Comparison of ENCODE assay signal across 8 mouse cellular contexts in genomic region chr13:38162668-38163067, GRCm38 (mm10). TPM values are rescaled to one million over a fixed set of nuclear protein-coding genes. Genes with fewer than 3 reads are reported as not detected.
DNase-seq lines count a peak whose midpoint lies in the region; ATAC-seq and TF ChIP-seq lines count a peak whose summit lies in the region.

No protein-coding gene starts in this region.

- TF ChIP-seq CTCF in forebrain, postnatal 0 days (IDR thresholded peaks at IDR 0.05; ENCODE audit: low read depth), result no peak
- TF ChIP-seq CTCF in liver, postnatal 0 days (IDR thresholded peaks at IDR 0.05; ENCODE audit: low read depth), result no peak

- peaks cover 3% of the 10 kb centered on the region for H3K27me3 ChIP-seq in forebrain, postnatal 0 days (ENCODE audit: insufficient read depth, low read length)
- 0 out of 2 replicates have a peak, but pooled peaks cover 7% of the 10 kb centered on the region for H3K27me3 ChIP-seq in forebrain, embryonic 15.5 days
- H3K27me3 ChIP-seq in neural tube, embryonic 14.5 days (ENCODE audit: control insufficient read depth, insufficient read depth, low read length), result 0 out of 2 replicates have a peak, but pooled peaks cover 3% of the 10 kb centered on the region
- H3K27me3 ChIP-seq in liver, postnatal 0 days (ENCODE audit: insufficient read depth, low read length), result no peaks in the 10 kb centered on the region
- H3K27me3 ChIP-seq in midbrain, embryonic 15.5 days (replicated peaks), result peaks cover 10% of the 10 kb centered on the region

- ATAC-seq in forebrain, postnatal 0 days, result 0 out of 2 replicates have a peak, but pooled peaks have one; percentile 27
- no peak for ATAC-seq in forebrain, embryonic 15.5 days (replicated peaks)
- peak; percentile 71 for ATAC-seq in neural tube, embryonic 14.5 days (ENCODE audit: low read depth)
- ATAC-seq in liver, postnatal 0 days, result peak; percentile 88
- ATAC-seq in midbrain, embryonic 15.5 days (replicated peaks), result no peak

- no peak overlapping the region for H3K4me3 ChIP-seq in forebrain, postnatal 0 days (ENCODE audit: low read depth, low read length)
- no peak overlapping the region for H3K4me3 ChIP-seq in forebrain, embryonic 15.5 days
- no peak overlapping the region for H3K4me3 ChIP-seq in neural tube, embryonic 14.5 days (ENCODE audit: low read depth, low read length)
- no peak overlapping the region for H3K4me3 ChIP-seq in liver, postnatal 0 days (ENCODE audit: low read depth, low read length)
- no peak overlapping the region for H3K4me3 ChIP-seq in midbrain, embryonic 15.5 days

- no peak overlapping the region; the same call in 1 of the 2 replicates for H3K27ac ChIP-seq in forebrain, postnatal 0 days (ENCODE audit: low read depth, low read length)
- H3K27ac ChIP-seq in forebrain, embryonic 15.5 days (replicated peaks), result no peak overlapping the region
- H3K27ac ChIP-seq in neural tube, embryonic 14.5 days (ENCODE audit: low read depth, low read length), result no peak overlapping the region
- H3K27ac ChIP-seq in liver, postnatal 0 days (ENCODE audit: low read depth), result 0 out of 2 replicates have a peak overlapping the region, but pooled peaks have one; percentile 5
- H3K27ac ChIP-seq in midbrain, embryonic 15.5 days, result no peak overlapping the region

- WGBS in forebrain, postnatal 0 days, result 32% methylated on average over 11 of the region's 11 CpGs
- WGBS in forebrain, embryonic 15.5 days, result 41% methylated on average over 11 of the region's 11 CpGs
- WGBS in neural tube, embryonic 14.5 days, result 48% methylated on average over 11 of the region's 11 CpGs
- WGBS in liver, postnatal 0 days (ENCODE audit: insufficient replicate concordance), result 44% methylated on average over 11 of the region's 11 CpGs
- WGBS in midbrain, embryonic 15.5 days, result 54% methylated on average over 11 of the region's 11 CpGs

- H3K4me1 ChIP-seq in forebrain, postnatal 0 days (ENCODE audit: insufficient read depth), result no peaks in the 10 kb centered on the region
- no peaks in the 10 kb centered on the region for H3K4me1 ChIP-seq in forebrain, embryonic 15.5 days
- no peaks in the 10 kb centered on the region for H3K4me1 ChIP-seq in neural tube, embryonic 14.5 days (ENCODE audit: control insufficient read depth, insufficient read depth, low read length)
- H3K4me1 ChIP-seq in liver, postnatal 0 days (ENCODE audit: insufficient read depth), result no peaks in the 10 kb centered on the region
- H3K4me1 ChIP-seq in midbrain, embryonic 15.5 days, result no peaks in the 10 kb centered on the region

- H3K9ac ChIP-seq in forebrain, postnatal 0 days, result no peak overlapping the region
- no peak overlapping the region for H3K9ac ChIP-seq in forebrain, embryonic 15.5 days (replicated peaks)
- no peak overlapping the region for H3K9ac ChIP-seq in neural tube, embryonic 14.5 days (replicated peaks; ENCODE audit: low read depth, low read length)
- H3K9ac ChIP-seq in liver, postnatal 0 days (replicated peaks), result no peak overlapping the region
- no peak overlapping the region for H3K9ac ChIP-seq in midbrain, embryonic 15.5 days

- no peak overlapping the region for H3K4me2 ChIP-seq in forebrain, postnatal 0 days (ENCODE audit: low read depth)
- H3K4me2 ChIP-seq in forebrain, embryonic 15.5 days (replicated peaks), result no peak overlapping the region
- H3K4me2 ChIP-seq in neural tube, embryonic 14.5 days (ENCODE audit: low read depth, low read length), result no peak overlapping the region
- no peak overlapping the region for H3K4me2 ChIP-seq in liver, postnatal 0 days (ENCODE audit: low read depth, low read length)
- H3K4me2 ChIP-seq in midbrain, embryonic 15.5 days, result no peak overlapping the region

- H3K9me3 ChIP-seq in forebrain, postnatal 0 days (ENCODE audit: low read length), result no peaks in the 10 kb centered on the region
- no peaks in the 10 kb centered on the region for H3K9me3 ChIP-seq in forebrain, embryonic 15.5 days
- H3K9me3 ChIP-seq in neural tube, embryonic 14.5 days (ENCODE audit: control insufficient read depth, low read length), result no peaks in the 10 kb centered on the region
- H3K9me3 ChIP-seq in liver, postnatal 0 days (ENCODE audit: low read length), result no peaks in the 10 kb centered on the region
- no peaks in the 10 kb centered on the region for H3K9me3 ChIP-seq in midbrain, embryonic 15.5 days

- DNase-seq in forebrain, postnatal 0 days, result peak; percentile 44
- DNase-seq in neural tube, embryonic 10.5 days (ENCODE audit: extremely low spot score, low spot score), result no peak
- DNase-seq in heart, adult 9 months (ENCODE audit: low spot score in 2 of 2), result peak; percentile 66 to 79
- peak; percentile 71 for DNase-seq in liver, postnatal 0 days
- DNase-seq in c-Kit-positive CD71-positive TER-119-positive erythroid progenitor cells, embryonic 14.5 days (ENCODE audit: low spot score), result no peak

- H3K36me3 ChIP-seq in forebrain, postnatal 0 days (ENCODE audit: insufficient read depth), result no peaks in the 10 kb centered on the region
- no peaks in the 10 kb centered on the region for H3K36me3 ChIP-seq in forebrain, embryonic 15.5 days
- no peaks in the 10 kb centered on the region for H3K36me3 ChIP-seq in neural tube, embryonic 14.5 days (ENCODE audit: control insufficient read depth, insufficient read depth, low read length)
- H3K36me3 ChIP-seq in liver, postnatal 0 days (replicated peaks; ENCODE audit: insufficient read depth, low read length), result no peaks in the 10 kb centered on the region; the same call in 1 of the 2 replicates
- H3K36me3 ChIP-seq in midbrain, embryonic 15.5 days (replicated peaks), result no peaks in the 10 kb centered on the region

- no peak for TF ChIP-seq EP300 in liver, postnatal 0 days (IDR thresholded peaks at IDR 0.05; ENCODE audit: low read depth)

RNA-seq across cellular contexts. Expression of gene Dsp, which starts 11.6 kb away (rescaled TPM):
- total RNA-seq in forebrain, postnatal 0 days (2014; rRNA removed), result 0.76 and 2.0 TPM in 2 replicates
- 0.16 and 0.47 TPM in 2 replicates for polyA plus RNA-seq in forebrain, postnatal 0 days (2015; fragmentation: Nextera tagmentation; extraction: Ambion mirVana)
- 0.25 and 0.32 TPM in 2 replicates for polyA plus RNA-seq in forebrain, embryonic 15.5 days (2015; fragmentation: Nextera tagmentation; extraction: Ambion mirVana)
- 0.08 and 0.15 TPM in 2 replicates for polyA plus RNA-seq in neural tube, embryonic 14.5 days (2014; fragmentation: Nextera tagmentation; extraction: Ambion mirVana)
- 1.9 TPM in 2 replicates for polyA plus RNA-seq in liver, postnatal 0 days (2015; fragmentation: Nextera tagmentation; extraction: Ambion mirVana)
- polyA plus RNA-seq in midbrain, embryonic 15.5 days (2015; fragmentation: Nextera tagmentation; extraction: Ambion mirVana), result 0.09 and 0.15 TPM in 2 replicates

RNA-seq across cellular contexts. Expression of gene Snrnp48, which starts 42.1 kb away (rescaled TPM):
- total RNA-seq in forebrain, postnatal 0 days (2014; rRNA removed), result 14.9 and 17.1 TPM in 2 replicates
- 16.9 and 19.1 TPM in 2 replicates for polyA plus RNA-seq in forebrain, postnatal 0 days (2015; fragmentation: Nextera tagmentation; extraction: Ambion mirVana)
- 30.5 and 33.4 TPM in 2 replicates for polyA plus RNA-seq in forebrain, embryonic 15.5 days (2015; fragmentation: Nextera tagmentation; extraction: Ambion mirVana)
- polyA plus RNA-seq in neural tube, embryonic 14.5 days (2014; fragmentation: Nextera tagmentation; extraction: Ambion mirVana), result 32.9 and 34.5 TPM in 2 replicates
- polyA plus RNA-seq in liver, postnatal 0 days (2015; fragmentation: Nextera tagmentation; extraction: Ambion mirVana), result 12.1 TPM in 2 replicates
- 27.6 and 29.4 TPM in 2 replicates for polyA plus RNA-seq in midbrain, embryonic 15.5 days (2015; fragmentation: Nextera tagmentation; extraction: Ambion mirVana)

Comparison
In these comparisons a context has a peak if more than half of its experiments do, and no peak if none do; other contexts are left out.
1. ATAC-seq: peak in forebrain, postnatal 0 days (single experiment), neural tube, embryonic 14.5 days (single experiment) and liver, postnatal 0 days (single experiment); none in forebrain, embryonic 15.5 days (single experiment) and midbrain, embryonic 15.5 days (single experiment).
2. DNase-seq: peak in forebrain, postnatal 0 days (single experiment), heart, adult 9 months (2 of 2) and liver, postnatal 0 days (single experiment); none in neural tube, embryonic 10.5 days (single experiment) and c-Kit-positive CD71-positive TER-119-positive erythroid progenitor cells, embryonic 14.5 days (single experiment).